Mouse (Mus musculus) lung, postnatal 14 days (tissue): ENCODE measurements around the gene Olfr51.
"Not testable (repeated sequence)": the region's sequence is repeated elsewhere in the genome, so short reads cannot be mapped to it uniquely, and the experiment has no call there.

Experiments used
- DNase-seq: peaks from one replicate; pipeline ENCODE4 v3.0.0; 2021

Gene Olfr51

GRCm38 (mm10) chr11:51003296-51003695 is at the start of gene Olfr51:
Olfr51 (plus strand) TSS chr11:51003596.
- DNase-seq: no peak

DNA sequence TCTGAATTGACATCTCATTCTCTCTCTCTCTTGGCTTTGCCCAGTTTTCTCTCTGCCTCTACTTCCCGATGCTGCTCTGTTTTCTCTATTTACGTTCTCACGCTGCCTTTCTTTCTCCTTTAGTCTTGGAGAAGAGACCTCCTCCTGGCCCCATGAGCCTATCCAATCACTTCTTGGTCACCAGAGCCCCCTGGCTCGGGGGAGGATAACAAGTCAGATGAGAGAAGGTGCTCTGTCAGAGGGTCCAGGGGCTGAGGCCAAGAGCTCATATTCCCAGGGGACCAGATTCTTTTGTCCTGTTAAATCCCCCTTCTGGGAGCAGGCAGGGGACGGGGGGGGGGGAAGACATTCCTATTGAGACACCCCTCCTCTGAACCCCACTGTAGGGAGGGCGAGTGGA is 49.7 kb upstream of the Olfr51 start, which contains the start of gene Prop1:
Prop1 (minus strand) TSS at position 101 of the 400 bp plus-strand sequence.
- no peak for DNase-seq

DNA sequence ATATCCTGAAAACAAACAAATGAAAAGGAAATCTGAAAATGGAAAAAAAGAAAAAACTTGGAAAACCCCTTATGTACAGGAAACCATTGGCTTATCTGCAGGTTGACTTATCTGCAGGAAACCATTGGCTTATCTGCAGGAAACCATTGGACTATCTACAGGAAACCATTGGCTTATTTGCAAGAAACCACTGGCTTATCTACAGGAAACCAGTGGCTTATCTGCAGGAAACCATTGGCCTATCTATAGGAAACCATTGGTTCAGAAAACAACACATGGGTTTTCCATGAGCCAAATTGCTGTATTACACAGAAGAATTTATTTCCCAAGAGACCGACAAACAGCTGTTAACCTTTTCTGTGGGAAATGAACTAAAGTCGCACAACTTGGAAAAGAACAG is 38.5 kb upstream of the Olfr51 start:
- DNase-seq: no peak

DNA sequence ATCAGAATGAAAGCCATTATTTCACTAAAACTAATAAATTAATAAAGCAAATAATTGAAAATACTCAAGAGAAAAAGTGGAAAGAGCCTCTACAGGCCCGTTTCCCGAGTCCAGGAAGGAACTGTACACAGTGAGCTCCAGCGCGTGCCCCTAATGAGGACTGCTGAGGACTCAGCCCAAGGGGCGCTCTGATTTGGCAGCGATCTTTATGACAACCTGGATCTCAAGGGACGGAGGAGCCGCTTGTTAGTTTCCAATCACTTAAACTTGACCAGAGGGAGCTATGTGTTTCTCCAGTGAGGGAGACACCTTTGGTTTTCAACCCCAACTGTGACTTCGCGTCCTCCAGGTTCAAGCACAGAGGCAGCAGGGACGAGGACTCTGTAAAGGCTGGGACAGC is 37.2 kb upstream of the Olfr51 start, which contains the start of gene Olfr1378:
Olfr1378 (plus strand) TSS at position 301 of the 400 bp plus-strand sequence.
- no peak for DNase-seq

- DNase-seq: no peak
These were observed 26.2 kb upstream of the Olfr51 start for GRCm38 (mm10) chr11:50977216-50977615.

DNA sequence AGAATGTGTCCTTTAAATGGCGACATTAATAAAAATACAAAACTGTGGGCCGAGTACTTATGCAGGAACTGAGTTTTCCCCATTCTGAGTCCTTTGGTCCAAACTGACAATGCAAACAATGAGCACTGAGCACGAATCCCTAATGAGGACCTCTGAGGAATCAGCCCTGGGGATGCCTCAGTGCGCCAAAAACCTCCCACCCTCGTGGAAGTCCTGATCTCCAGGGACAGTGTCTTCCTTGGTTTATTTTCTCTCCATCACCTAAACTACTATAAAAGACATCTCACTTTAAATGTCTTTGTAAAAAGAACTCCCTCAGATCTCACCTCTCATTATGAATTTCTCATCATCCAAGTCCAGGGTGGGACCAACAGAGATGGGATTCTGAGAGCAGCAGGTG is 21.7 kb upstream of the Olfr51 start, which contains the start of gene Olfr1377:
Olfr1377 (plus strand) TSS at position 301 of the 400 bp plus-strand sequence.
- DNase-seq: no peak

DNA sequence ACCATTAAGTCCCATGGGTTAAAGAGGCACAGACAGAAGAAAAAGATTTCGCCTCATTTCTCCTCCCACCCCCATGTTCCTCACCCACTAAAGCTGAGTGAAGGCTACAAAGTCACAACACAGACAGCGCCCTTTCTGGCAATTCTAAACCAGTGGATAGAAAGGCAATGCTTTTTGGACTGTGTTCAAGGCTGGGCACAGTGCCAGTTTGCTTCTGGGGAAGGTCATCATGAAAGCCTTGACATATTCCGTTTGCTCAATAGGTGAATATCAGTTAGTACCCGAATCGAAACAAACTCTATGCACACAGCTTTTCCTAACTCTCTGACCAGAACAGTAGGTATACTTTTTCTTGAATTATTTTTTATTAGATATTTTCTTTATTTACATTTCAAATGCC is 8.4 kb downstream of the Olfr51 start:
- peak; percentile 46 for DNase-seq

- no peak for DNase-seq
These were observed 10.5 kb downstream of the Olfr51 start, which contains the start of gene Olfr54 for GRCm38 (mm10) chr11:51013936-51014335. Olfr54 (plus strand) TSS chr11:51014236.

DNA sequence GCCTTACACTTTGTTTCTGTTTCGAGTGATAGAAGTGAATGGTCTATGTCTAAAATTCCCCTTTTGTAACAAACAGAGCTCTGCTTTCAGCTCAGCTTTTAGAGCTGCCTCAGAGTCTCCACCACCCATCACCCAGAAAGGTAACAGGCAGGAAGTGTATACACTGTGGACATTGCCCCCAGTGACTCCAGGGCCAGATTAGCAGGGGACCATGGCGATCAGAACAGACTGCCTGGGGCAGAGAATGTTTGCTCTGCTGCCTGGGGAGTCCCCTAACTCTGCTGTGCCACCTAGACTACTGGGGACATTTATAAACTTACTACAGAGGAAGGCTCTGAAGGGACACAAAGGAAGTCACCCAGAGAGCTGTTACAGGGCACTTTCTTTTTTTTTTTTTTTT is 12.9 kb downstream of the Olfr51 start:
- DNase-seq: no peak

GRCm38 (mm10) chr11:51026811-51027210 is 23.4 kb downstream of the Olfr51 start:
- DNase-seq: not testable (repeated sequence)

- not testable (repeated sequence) for DNase-seq
These were observed 26.0 kb downstream of the Olfr51 start for GRCm38 (mm10) chr11:51029381-51029780.

GRCm38 (mm10) chr11:51030225-51030624 is 26.8 kb downstream of the Olfr51 start:
- no peak for DNase-seq

DNA sequence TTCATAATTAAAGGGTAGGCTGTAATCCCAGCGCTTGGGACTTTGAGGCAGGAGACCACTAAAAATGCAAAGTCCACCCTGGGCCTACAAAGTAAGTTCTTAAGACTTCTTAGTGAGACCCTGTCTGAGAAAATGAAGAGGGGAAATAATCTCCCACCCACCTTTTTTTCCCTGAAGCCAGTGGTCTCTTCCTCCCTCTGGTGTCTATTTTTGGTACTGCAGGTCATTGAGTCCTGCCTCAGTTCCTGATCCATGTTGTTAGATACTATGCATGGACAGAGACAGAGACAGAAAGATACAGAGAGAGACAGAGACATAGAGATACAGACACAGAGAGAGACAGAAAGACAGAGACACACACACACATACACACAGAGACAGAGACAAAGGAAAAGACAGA is 29.5 kb downstream of the Olfr51 start:
- DNase-seq: peak; percentile 39

GRCm38 (mm10) chr11:51034141-51034540 is 30.7 kb downstream of the Olfr51 start:
- not testable (repeated sequence) for DNase-seq

- peak; percentile 4 for DNase-seq
These were observed 32.6 kb downstream of the Olfr51 start for GRCm38 (mm10) chr11:51035951-51036350.

DNA sequence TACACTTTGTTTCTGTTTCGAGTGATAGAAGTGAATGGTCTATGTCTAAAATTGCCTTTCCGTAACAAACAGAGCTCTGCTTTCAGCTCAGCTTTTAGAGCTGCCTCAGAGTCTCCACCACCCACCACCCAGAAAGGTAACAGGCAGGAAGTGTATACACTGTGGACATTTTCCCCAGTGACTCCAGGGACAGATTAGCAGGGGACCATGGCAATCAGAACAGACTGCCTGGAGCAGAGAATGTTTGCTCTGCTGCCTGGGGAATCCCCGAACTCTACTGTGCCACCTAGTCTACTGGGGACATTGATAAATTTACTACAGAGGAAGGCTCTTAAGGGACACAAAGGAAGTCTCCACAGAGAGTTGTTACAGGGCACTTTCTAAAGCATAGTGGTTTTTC is 41.4 kb downstream of the Olfr51 start:
- DNase-seq: not testable (repeated sequence)

DNA sequence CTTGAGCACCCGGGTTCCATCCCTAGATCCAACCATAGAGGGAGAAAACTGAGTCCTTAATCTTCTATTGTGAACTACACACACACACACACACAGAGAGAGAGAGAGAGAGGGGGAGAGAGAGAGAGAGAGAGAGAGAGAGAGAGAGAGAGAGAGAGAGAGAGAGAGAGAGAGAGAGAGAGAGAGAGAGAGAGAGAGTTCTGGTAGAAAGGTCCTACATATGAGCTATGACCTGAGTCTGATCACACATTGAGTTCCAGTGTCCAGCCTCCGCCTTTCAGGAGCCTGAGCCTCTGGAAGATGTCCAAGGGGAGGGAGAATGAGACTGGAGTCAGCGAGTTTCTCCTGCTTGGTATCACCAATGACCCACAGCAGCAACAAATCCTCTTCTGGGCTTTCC is 44.4 kb downstream of the Olfr51 start, which contains the start of gene Olfr1375:
Olfr1375 (plus strand) TSS at position 301 of the 400 bp plus-strand sequence.
- not testable (repeated sequence) for DNase-seq

DNA sequence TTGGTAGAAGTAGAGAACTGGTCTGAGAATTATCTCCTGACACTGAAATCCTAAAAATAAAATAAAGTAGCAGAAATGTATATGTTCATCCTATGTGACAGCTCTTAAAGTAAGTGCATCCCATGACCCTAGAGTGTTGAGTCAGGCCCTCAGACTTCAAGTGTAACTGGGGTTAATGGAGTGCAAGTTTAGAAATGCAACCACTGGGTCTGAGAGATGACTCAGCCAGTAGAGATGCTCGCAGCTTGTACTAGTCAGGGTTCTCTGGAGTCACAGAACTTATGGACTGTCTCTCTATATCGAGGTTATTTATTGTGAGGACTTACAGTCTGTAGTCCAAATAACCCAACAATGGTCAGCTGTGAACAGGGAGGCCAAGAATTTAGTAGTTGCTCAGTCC is 48.3 kb downstream of the Olfr51 start:
- DNase-seq: no peak

GRCm38 (mm10) chr11:51053230-51053629 is 49.8 kb downstream of the Olfr51 start:
- peak; percentile 2 for DNase-seq

DNA sequence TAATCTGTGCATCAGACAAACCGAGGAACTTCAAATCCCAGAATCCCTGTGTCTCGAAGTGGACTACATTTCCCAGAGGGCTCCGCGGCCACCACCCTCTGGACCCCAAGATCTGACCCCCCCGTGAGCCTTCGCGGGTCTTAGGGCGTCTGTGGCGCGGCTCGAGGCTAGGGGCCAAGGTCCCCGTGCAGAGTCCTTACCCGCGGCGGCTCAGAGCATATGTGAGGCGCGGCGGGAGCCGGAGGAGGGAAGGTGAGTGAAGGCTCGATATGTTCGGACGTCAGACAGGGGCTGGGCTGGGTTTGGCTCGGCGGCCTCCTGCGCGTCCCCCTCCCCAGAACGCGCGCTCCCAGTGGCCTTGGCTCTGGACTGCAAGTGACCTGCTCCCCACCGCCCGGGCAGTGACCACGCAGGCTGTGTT is 55.8 kb downstream of the Olfr51 start, which contains the start of gene Zfp354a:
Zfp354a (plus strand) TSS at position 107 of the 421 bp plus-strand sequence.
- peak; percentile 72 for DNase-seq
